Mouse (Mus musculus): ENCODE measurements around the gene Gpr107. TPM values are rescaled to one million over a fixed set of nuclear protein-coding genes. Genes with fewer than 3 reads are reported as not detected.

The Gpr107 gene
- total RNA-seq, 2 experiments from 2014 or later, result 45.2 to 51.5 TPM

GRCm38 (mm10) chr2:31141867-31142454 lies 10.2 kb upstream of the Gpr107 start, which contains the start of gene Fnbp1:
Fnbp1 (minus strand) TSS chr2:31142008.
- Histone ChIP-seq H3K27ac (peak within 1 kb of the TSS; percentile 97), H3K4me3 (peak within 1 kb of the TSS; percentile 96)
- TF ChIP-seq CTCF (IDR thresholded peaks at IDR 0.05), result no peak; the same call in none of the 2 replicates
- intact Hi-C loops (cut with DNase I), result loop anchor here (2.0 kb wide), 1 partner anchor 117 kb away; no protein-coding TSS in a partner anchor
- peak; percentile 86 to 89 for DNase-seq (ENCODE audit: extremely low spot score in 1 of 2, low spot score in 2 of 2)

GRCm38 (mm10) chr2:31142505-31142904 lies 9.6 kb upstream of the Gpr107 start:
- TF ChIP-seq CTCF (IDR thresholded peaks at IDR 0.05), result no peak; the same call in none of the 2 replicates
- peak in 1 of 2 experiments; percentile 25 for DNase-seq (ENCODE audit: extremely low spot score in 1 of 2, low spot score in 2 of 2)
- intact Hi-C loops (cut with DNase I), result no loop called here
- Histone ChIP-seq H3K27ac (peak overlapping the region; percentile 97), H3K4me3 (peak overlapping the region; percentile 96)

DNA sequence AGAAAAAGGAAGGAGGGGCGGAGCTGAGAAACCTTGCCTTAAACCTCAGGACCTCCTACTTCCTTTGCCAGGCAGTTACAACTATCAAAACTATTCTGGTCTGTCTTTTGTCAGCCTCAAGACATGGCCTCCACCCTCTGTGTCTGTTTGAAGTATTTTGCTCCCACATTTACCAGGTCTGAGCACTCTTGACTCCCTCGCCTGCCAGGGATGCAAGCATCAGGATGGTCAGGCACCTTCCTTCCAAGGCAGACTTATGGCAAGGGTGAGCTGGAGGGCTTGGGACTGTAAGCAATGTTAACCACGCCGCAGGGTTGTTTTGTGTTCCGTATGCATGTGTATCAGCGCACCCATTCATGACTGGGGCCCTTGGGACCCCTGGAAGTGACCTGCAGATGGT lies 8.8 kb upstream of the Gpr107 start:
- intact Hi-C loops (cut with DNase I), result no loop called here
- H3K4me3 ChIP-seq, result no peak overlapping the region
- no peak for DNase-seq (ENCODE audit: extremely low spot score in 1 of 2, low spot score in 2 of 2)
- no peak for TF ChIP-seq CTCF (IDR thresholded peaks at IDR 0.05)
- no peak overlapping the region for H3K27ac ChIP-seq

DNA sequence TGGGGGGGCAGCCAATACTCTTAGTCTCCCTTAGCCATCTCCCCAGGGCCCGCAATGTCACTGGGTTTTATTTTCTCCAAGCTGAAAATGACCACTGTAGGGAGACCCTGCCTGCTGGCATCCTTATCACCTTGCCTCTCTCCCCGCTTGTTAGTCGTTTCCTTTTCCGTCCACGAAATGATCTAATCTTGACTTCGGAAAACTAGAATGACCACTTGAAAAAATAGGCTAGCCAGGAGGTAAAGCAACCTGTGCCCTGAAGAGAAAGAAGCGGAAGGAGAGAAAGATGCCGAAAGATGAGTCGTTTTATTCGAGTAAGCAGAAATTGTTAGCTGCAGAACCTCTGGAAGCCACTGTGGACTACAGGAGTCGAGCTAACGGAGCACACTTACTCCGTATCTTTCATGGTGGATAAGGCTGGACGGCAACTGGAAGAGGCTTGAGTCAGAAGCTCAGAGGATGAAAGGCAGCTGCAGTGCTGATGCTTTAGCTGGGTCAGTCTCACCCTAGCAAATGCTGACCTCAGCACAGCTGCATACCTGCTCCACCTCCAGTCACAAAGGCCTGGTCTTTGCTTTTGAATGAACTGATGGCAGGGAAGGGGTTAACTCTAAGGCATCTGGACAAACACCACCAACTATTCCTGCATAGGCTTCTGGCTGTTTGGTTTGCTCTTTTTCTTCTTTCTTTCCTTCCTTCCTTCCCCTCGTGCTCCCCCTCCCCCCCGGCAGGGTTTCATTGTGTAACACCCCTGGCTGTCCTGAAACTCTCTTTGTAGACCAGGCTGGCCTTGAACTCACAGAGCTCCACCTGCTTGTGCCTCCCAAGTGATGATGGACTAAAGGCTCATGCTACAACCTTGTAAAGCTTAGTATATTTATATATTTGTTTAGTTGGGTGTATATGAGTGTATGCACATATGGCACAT lies 8.1 kb upstream of the Gpr107 start:
- Histone ChIP-seq H3K4me3 (no peak overlapping the region), H3K27ac (no peak overlapping the region)
- no peak for TF ChIP-seq CTCF (IDR thresholded peaks at IDR 0.05)
- intact Hi-C loops (cut with DNase I), result no loop called here
- DNase-seq (ENCODE audit: extremely low spot score in 1 of 2, low spot score in 2 of 2), result no peak

DNA sequence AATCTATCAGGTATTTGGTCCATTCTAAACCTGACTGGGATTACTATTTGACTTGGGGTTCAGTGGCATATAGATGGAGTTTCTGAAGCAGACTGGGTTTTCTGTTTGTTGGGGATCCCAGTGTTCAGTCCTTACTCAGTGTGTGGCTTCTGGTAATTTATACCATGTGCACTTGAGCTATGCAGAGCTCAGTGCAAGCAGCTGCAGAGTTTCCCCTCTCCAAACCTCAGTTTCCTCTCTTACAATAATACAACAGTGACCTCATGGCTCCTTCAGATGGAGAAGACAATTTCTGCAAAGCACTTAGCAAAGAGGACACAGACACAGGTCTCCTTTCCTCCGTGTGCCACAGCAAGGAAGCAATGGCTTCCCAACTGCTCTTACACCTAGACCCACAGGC lies 7.2 kb upstream of the Gpr107 start:
- no peak for TF ChIP-seq CTCF (IDR thresholded peaks at IDR 0.05)
- Histone ChIP-seq H3K4me3 (no peak overlapping the region), H3K27ac (no peak overlapping the region)
- intact Hi-C loops (cut with DNase I), result no loop called here
- no peak for DNase-seq (ENCODE audit: extremely low spot score in 1 of 2, low spot score in 2 of 2)

GRCm38 (mm10) chr2:31147054-31147453 lies 5.1 kb upstream of the Gpr107 start:
- no peak for TF ChIP-seq CTCF (IDR thresholded peaks at IDR 0.05)
- no peak for DNase-seq (ENCODE audit: extremely low spot score in 1 of 2, low spot score in 2 of 2)
- intact Hi-C loops (cut with DNase I), result no loop called here

DNA sequence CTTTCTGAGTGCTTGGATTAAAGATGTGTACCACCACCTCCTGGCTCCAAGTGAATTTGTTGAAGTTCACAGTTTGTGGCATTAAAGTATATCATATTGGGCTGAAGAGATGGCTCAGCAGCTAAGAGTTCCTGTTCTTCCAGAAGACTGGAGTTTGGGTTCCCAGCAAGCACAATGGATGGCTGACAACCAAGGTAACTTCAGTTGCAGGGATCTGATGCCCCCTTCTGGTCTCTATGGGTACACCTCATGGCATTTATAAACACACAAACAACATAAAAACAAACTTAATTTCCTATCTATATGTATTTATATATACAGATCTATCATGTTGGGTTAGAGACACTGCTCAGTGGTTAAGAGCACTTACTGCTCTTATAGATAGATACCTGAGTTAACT lies 1.4 kb upstream of the Gpr107 start:
- intact Hi-C loops (cut with DNase I), result loop anchor here (5.0 kb wide), 1 partner anchor 168 kb away; the partner anchor contains the start of genes BC005624 and Usp20
- DNase-seq (ENCODE audit: extremely low spot score in 1 of 2, low spot score in 2 of 2), result no peak
- TF ChIP-seq CTCF (IDR thresholded peaks at IDR 0.05), result peak; percentile 49
- Histone ChIP-seq H3K4me3 (no peak overlapping the region), H3K27ac (no peak overlapping the region)

More at GRCm38 (mm10) chr2:31147054-31147453, 5.1 kb upstream of the Gpr107 start:
- Histone ChIP-seq H3K27ac (no peak overlapping the region), H3K4me3 (no peak overlapping the region)

DNA sequence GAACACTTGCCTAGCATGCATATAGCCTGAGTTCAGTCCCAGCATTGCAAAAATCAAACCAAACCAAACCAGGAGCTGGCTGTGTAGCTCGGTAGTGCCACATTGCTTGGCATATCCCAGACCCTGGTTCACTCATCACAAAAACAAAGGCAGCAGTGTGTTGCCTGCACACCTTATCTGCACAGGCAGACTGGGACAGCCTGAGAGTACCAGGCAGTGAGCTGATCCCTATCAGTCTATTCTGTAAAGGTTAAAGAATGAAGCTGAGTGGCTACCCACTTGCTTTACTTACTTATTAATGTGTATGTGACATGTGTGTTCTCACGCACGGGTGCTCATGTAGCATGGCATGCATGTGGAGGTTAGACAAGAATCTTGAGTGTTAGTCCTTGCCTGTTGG lies 4.7 kb downstream of the Gpr107 start:
- no peak for DNase-seq (ENCODE audit: extremely low spot score in 1 of 2, low spot score in 2 of 2)
- intact Hi-C loops (cut with DNase I), result no loop called here
- H3K4me3 ChIP-seq, result no peak overlapping the region
- no peak for TF ChIP-seq CTCF (IDR thresholded peaks at IDR 0.05)
- H3K27ac ChIP-seq, result no peak overlapping the region

GRCm38 (mm10) chr2:31160147-31160920 lies 8.2 kb downstream of the Gpr107 start:
- intact Hi-C loops (cut with DNase I), result no loop called here
- Histone ChIP-seq H3K27ac (no peak overlapping the region), H3K4me3 (no peak overlapping the region)
- DNase-seq (ENCODE audit: extremely low spot score in 1 of 2, low spot score in 2 of 2), result no peak
- TF ChIP-seq CTCF (IDR thresholded peaks at IDR 0.05), result no peak

DNA sequence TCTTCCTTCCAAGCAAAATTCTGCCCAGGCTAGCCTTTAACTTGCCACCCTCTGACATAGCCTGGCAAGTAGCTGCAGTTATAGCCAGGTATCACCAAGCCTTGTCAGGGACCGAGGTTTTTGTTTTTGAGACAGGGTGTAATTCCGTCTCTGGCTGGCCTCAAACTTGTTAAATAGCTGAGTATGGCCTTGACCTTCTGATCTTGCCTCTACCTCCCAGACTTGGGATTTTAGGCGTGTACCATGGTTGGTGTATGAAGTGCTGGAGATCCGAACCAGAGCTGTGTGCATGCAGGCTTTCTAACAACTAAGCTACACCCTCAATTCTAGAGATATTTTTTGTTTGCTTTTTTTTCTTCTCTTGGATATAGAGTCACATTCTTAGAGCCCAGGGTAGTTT lies 9.5 kb downstream of the Gpr107 start:
- H3K4me3 ChIP-seq, result no peak overlapping the region
- intact Hi-C loops (cut with DNase I), result no loop called here
- no peak for TF ChIP-seq CTCF (IDR thresholded peaks at IDR 0.05)
- no peak overlapping the region for H3K27ac ChIP-seq
- no peak for DNase-seq (ENCODE audit: extremely low spot score in 1 of 2, low spot score in 2 of 2)

GRCm38 (mm10) chr2:31163361-31164118 lies 11.4 kb downstream of the Gpr107 start:
- no peak for DNase-seq (ENCODE audit: extremely low spot score in 1 of 2, low spot score in 2 of 2)
- no peak for TF ChIP-seq CTCF (IDR thresholded peaks at IDR 0.05)
- intact Hi-C loops (cut with DNase I), result no loop called here
- H3K4me3 ChIP-seq, result no peak overlapping the region
- H3K27ac ChIP-seq, result no peak overlapping the region

Measured in left cerebral cortex, adult 2 months (tissue).